Mouse (Mus musculus) adipose tissue, adult 10 weeks (tissue): ENCODE data around the gene Chrdl1. TPM values are rescaled to one million over a fixed set of nuclear protein-coding genes. Genes with fewer than 3 reads are reported as not detected.

ENCODE experiments used
- polyA plus RNA-seq: library from polyadenylated mRNA; stranded (reverse); fragments of 350-450 nt; fragmentation: Illumina TruSeq; extraction: RNeasy Lipid Tissue Mini Kit (QIAGEN cat#74804); gene quantifications from one replicate; pipeline ENCODE4 v1.2.3, GENCODE M21; 2014; ENCODE audit warnings: low read depth, low replicate concordance

Chrdl1 gene
- 112 TPM for polyA plus RNA-seq

DNA sequence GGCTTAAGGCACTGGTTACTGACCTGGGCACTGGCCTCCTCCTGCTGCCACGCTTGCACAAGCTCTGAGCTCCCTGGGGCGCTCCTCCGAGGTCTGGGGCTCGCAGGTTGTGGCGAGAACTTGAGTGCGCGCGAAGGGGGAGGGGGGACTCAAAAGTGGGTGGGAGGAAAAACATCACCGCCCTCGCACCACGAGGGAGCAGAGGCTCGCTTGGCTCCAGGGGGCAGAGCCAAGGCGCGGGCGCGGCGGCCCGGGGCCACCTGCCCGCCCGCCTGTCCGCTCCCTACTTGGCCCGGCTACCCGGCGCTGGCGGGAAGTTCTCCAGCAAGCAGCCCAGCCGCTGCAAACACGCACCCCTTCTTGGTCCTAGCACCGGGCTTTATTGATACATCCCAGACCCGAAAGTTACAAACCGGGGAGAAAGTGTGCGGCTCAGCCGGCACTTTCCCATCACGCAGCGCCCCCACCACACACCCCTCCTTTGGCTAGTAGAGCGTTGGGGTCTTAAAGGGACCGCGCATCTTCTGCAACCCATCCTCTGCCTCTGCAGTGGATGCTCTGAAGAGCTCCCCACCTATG, at the start of gene Chrdl1:
Gene Chrdl1 (minus strand): TSS at position 472 of the 579 bp plus-strand sequence.

Other genes with a start within 250 kb of the Chrdl1 start
- 0.68 TPM for gene Pak3, start 124.3 kb upstream of the Chrdl1 start, polyA plus RNA-seq